Mouse (Mus musculus): ENCODE data around the gene Ighmbp2. TPM values are rescaled to one million over a fixed set of nuclear protein-coding genes. Genes with fewer than 3 reads are reported as not detected.
"Not testable (repeated sequence)": the region's sequence is repeated elsewhere in the genome, so short reads cannot be mapped to it uniquely, and the experiment has no call there.

The Ighmbp2 gene
- polyA plus RNA-seq, 1 experiment from 2014 or later = 13.1 TPM

GRCm38 (mm10) chr19:3260016-3260415 lies 22.8 kb downstream of the Ighmbp2 start:
- peaks cover 54% of the 10 kb centered on the region for H3K36me3 ChIP-seq
- H3K9me3 ChIP-seq = no peaks in the 10 kb centered on the region
- 89% methylated on average over 8 of the region's 8 CpGs for WGBS
- H3K9ac ChIP-seq = no peak overlapping the region
- no peak overlapping the region for H3K4me2 ChIP-seq (replicated peaks)
- H3K27me3 ChIP-seq = no peaks in the 10 kb centered on the region
- H3K4me1 ChIP-seq = no peaks in the 10 kb centered on the region
- H3K4me3 ChIP-seq = no peak overlapping the region
- no peak overlapping the region for H3K27ac ChIP-seq
- no peak for ATAC-seq (ENCODE audit: low FRiP score, low read depth)

GRCm38 (mm10) chr19:3225261-3225660 lies 57.6 kb downstream of the Ighmbp2 start:
- 74% methylated on average over 4 of the region's 6 CpGs for WGBS
- not testable (repeated sequence) for H3K4me1 ChIP-seq; H3K4me2 ChIP-seq (replicated peaks); H3K9me3 ChIP-seq; ATAC-seq (ENCODE audit: low FRiP score, low read depth); H3K9ac ChIP-seq; H3K4me3 ChIP-seq; H3K27ac ChIP-seq; H3K27me3 ChIP-seq; H3K36me3 ChIP-seq

- not testable (repeated sequence) for H3K4me3 ChIP-seq; H3K4me2 ChIP-seq (replicated peaks); H3K27me3 ChIP-seq; H3K4me1 ChIP-seq; H3K9ac ChIP-seq; H3K27ac ChIP-seq; H3K36me3 ChIP-seq; H3K9me3 ChIP-seq; ATAC-seq (ENCODE audit: low FRiP score, low read depth)
- 79% methylated on average over 1 of the region's 1 CpGs for WGBS
Observed at GRCm38 (mm10) chr19:3214937-3215336, 67.9 kb downstream of the Ighmbp2 start.

Small RNA genes lying within 50 kb of the gene (microRNA-seq; reads per million reads assigned to microRNA genes)
- not detected for gene Mir6984

Other genes with a start within 250 kb of the Ighmbp2 start
- 136 TPM in 2 replicates for gene Mrpl21, start 116 bp downstream of the Ighmbp2 start, polyA plus RNA-seq (2015; fragmentation: Nextera tagmentation; extraction: Ambion mirVana)
- 13.9 and 16.2 TPM in 2 replicates for gene Cpt1a, start 39.3 kb upstream of the Ighmbp2 start, polyA plus RNA-seq (2015; fragmentation: Nextera tagmentation; extraction: Ambion mirVana)
- 0.24 and 0.57 TPM in 2 replicates for gene Tesmin, start 105.8 kb upstream of the Ighmbp2 start, polyA plus RNA-seq (2015; fragmentation: Nextera tagmentation; extraction: Ambion mirVana)
- gene Gal, start 131.5 kb upstream of the Ighmbp2 start, polyA plus RNA-seq (2015; fragmentation: Nextera tagmentation; extraction: Ambion mirVana) = 0.57 and 0.92 TPM in 2 replicates